Mouse (Mus musculus) heart, postnatal 10 days (tissue): Measurements from ENCODE around the gene Jmjd8. TPM values are rescaled to one million over a fixed set of nuclear protein-coding genes. Genes with fewer than 3 reads are reported as not detected.

ENCODE experiments used
- DNase-seq, 2 experiments: peaks; one replicate each; pipeline ENCODE4 v3.0.0; 2021
- intact Hi-C: fragments of 180-260 bp; cut with DNase I; formaldehyde crosslinking; loops from one replicate; pipeline ENCODE4 v1.15.1; 2025
- microRNA-seq, 2 experiments: library from miRNA; unstranded; fragments of <30 nt; microRNA quantifications; one replicate each; pipeline ENCODE4 v1.2.0; 2022
- total RNA-seq, 2 experiments: library from RNA; stranded (reverse); gene quantifications; 2 replicates each; pipeline ENCODE4 v1.2.3; 2021

Gene Jmjd8
- total RNA-seq, 2 experiments from 2014 or later = 33.7 to 34.5 TPM

DNA sequence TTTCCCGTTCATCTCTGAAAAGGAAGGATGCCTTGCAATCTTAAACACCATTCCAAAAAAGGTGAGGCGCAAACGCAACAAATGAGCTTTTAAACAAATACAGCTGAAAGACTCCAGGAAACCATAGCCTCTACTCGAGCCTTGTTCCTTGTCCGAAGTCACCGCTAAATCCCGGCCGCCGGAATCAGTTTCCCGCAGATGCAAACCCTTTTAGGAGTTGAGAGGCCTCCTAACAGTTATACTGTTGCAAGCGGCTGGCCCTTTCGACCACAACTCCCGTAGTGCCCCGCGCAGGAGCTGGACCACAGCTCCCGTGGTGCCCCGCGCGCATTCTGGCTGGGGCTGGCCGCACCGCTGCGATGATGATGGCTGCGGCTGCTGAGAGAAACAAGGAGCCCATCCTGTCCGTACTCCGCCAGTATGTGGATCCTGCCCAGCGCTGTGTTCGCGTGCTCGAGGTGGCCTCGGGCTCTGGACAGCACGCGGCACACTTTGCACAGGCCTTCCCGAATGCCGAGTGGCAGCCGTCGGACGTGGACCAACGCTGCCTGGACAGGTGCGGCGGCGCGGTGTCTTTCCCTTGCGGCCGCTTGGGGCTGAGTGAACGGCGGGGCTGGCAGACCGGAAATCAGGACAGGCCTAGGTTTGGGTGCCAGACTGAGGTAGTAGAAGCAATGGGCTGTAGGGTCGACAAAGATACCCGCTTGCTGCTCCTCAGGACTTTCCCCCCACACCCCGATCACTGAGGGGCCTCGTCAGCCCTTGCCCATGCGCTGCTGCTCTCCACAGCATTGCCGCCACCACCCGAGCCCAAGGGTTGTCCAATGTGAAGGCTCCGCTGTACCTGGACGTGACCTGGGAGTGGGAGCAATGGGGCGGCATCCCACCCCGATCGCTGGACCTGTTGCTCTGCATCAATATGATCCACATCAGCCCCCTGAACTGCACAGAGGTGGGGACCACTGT, 46.8 kb downstream of the Jmjd8 start:
- intact Hi-C loops = loop anchor here (2.0 kb wide), 1 partner anchor 43 kb away; the partner anchor contains the start of gene Rab40c
- DNase-seq = peak; percentile 91 to 92

DNA sequence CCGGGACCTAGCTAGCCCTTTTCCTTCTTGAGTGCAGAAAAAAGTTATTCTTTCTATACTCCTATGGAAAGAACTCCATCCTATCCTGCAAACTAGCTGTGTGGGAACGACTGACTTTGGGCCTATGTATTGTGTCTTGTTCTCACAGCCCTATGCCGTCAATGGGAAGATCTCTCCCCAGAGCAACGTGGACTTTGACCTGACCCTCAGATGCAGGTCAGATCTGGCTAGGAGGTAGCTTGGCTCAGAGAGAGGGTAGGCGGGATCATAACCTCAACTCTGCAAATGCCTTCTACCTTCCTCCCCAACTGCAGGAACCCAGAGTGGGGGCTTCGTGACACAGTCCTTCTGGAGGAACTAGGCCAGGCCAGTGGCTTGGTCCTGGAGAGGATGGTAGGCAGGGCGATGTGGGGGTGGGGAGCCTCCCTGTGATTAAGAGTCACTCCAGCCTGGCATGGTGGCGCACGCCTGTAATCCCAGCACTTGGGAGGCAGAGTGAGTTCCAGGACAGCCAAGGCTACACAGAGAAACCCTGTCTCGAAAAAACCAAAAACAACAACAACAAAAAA, 47.8 kb downstream of the Jmjd8 start:
- intact Hi-C loops = no loop called here
- DNase-seq = no peak

GRCm38 (mm10) chr17:25877025-25877424, 48.4 kb downstream of the Jmjd8 start:
- intact Hi-C loops = no loop called here
- DNase-seq = no peak

DNA sequence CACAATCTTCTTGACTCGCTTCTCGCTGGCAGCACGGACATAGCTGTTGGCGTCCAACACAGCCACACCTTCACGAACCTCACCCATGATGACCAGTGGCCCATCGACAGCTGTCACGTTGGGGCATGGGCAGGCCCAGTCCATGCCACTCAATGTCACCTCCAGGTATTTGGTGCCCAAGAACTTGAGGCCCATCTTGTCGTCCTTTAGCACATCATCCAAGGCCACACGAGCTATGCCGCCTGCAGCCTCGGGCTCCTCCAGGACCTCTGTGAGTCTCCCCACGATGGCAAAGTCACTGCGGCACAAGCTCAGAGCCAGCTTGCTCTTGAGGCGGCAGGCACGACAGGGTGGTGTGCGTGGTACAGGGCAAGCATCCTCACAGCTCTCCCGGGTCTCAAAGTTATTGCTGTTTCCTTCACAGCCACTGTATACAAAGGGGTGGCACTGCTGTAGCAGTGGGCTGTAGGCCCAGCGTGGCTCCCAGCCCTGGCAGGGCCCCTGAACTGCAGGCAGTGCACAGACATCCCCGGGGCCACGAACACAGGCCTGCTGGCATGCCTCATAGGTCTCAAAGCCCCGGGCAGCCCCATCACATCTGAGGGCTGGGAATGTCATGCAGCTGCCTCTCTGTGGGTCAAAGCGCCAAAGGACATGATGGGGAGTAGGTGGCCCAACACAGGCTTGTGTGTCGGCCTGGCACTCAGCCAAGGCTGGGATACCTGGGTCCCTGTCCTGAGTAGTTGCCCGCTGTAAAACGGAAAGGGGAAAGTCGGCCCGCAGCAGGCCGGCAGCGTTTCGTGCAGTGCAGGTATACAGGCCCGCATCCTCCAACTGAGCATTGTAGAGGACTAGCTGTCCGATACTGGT, 49.3 kb downstream of the Jmjd8 start:
- intact Hi-C loops = no loop called here
- no peak for DNase-seq

DNA sequence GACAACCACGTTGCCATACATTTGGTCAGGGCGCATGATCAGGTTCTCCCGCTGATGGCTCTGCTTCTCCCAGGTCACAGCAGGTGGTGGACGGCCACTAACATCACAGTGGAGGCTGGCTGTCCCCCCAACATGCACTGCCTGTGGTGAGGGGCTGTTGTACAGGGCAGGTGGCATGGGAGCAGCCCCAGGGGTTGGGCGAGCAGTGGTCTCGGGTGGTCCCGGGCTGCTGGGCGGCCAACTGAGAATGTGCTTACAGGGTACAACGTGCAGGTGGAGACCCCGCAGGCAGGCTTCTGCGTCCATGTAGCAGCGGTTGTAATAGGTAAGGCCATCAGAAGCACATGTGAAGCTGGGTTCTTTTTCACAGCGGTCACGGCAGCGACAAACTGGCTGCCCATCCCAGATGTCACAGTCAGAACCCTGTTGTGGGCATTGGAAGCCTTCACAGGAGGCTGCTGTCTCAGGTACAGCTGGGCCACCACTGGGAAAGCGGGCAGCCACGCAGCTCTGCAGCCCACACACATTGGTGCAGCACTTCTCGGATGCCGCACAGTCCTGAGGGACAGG, 50.0 kb downstream of the Jmjd8 start:
- DNase-seq = no peak
- intact Hi-C loops = no loop called here

- intact Hi-C loops = no loop called here
- no peak for DNase-seq
Measured at GRCm38 (mm10) chr17:25879261-25879660, 50.6 kb downstream of the Jmjd8 start.

- no peak for DNase-seq
- intact Hi-C loops = no loop called here
Measured at GRCm38 (mm10) chr17:25879750-25880149, 51.1 kb downstream of the Jmjd8 start.

DNA sequence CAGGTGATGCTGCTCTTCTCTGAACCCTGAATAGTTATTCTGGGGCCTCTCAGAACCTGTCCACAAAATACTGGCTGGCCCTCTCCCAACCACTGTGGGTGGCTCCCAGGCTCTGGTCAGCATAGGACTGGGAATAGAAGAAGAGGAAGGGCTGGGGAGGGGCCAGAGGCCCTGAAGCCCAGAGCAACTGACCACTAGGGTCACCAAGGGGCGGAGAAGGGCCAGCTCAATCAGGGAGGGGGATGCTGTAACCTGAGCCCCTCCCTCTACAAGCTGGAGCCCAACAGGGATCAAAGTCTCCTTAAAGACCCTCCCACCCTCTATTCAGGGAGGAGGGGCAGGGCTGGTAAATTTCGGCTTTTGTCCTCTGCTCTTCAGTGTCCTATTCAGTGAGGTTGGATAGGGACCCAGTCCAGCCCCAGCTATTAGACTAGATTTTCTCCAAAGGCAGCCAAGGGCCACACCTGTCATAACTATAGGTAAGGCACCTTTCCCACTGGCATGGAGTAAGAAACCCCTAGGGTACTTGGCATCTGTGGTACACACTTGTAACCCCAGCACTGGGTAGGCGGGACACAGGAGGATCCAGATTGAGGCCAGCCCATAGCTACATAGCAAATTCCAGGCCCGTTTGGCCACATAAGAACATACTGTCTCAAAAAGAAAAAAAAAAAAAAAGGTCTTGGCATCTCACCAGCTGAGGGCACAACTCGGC, 51.7 kb downstream of the Jmjd8 start, which contains the start of gene Wfikkn1:
Gene Wfikkn1 (minus strand): TSS at position 663 of the 715 bp plus-strand sequence.
- intact Hi-C loops = no loop called here
- no peak for DNase-seq

GRCm38 (mm10) chr17:25880913-25881641, 52.4 kb downstream of the Jmjd8 start:
- intact Hi-C loops = no loop called here
- DNase-seq = no peak

Small RNA genes lying within 50 kb of the gene (microRNA-seq; reads per million reads assigned to microRNA genes)
- gene Mir3082 = 1.2 to 1.7 reads per million in 2 experiments
- 0.70 to 3.6 reads per million in 2 experiments for gene Mir6966

Other genes starting within 250 kb of the Jmjd8 start
- 10 to 100 TPM; 25.4 to 27.0 TPM for gene Lmf1, start 249.8 kb upstream of the Jmjd8 start, total RNA-seq
- gene Gng13, start 111.7 kb upstream of the Jmjd8 start, total RNA-seq = 1 to 10 TPM in 1 of 2 experiments, under 1 TPM in 1; 0.38 to 1.9 TPM
- gene Chtf18, start 101.4 kb upstream of the Jmjd8 start, total RNA-seq = 1 to 10 TPM; 4.2 to 5.1 TPM
- 1 to 10 TPM; 4.6 to 5.7 TPM for gene Rpusd1, start 101.2 kb upstream of the Jmjd8 start, total RNA-seq
- not detected for gene Mslnl, start 92.8 kb upstream of the Jmjd8 start, total RNA-seq
- gene Msln, start 74.5 kb upstream of the Jmjd8 start, total RNA-seq = 10 to 100 TPM; 38.5 to 40.6 TPM
- 10 to 100 TPM; 43.2 to 49.3 TPM for gene Narfl, start 55.1 kb upstream of the Jmjd8 start, total RNA-seq
- 10 to 100 TPM; 23.8 to 25.7 TPM for gene Haghl, start 43.2 kb upstream of the Jmjd8 start, total RNA-seq
- under 1 TPM in 1 of 2 experiments, not detected in 1; 0.14 TPM for gene Ccdc78, start 42.3 kb upstream of the Jmjd8 start, total RNA-seq
- 10 to 100 TPM; 37.8 to 38.9 TPM for gene Fam173a, start 36.0 kb upstream of the Jmjd8 start, total RNA-seq
- gene AC134908.4, start 33.2 kb upstream of the Jmjd8 start, total RNA-seq = not detected
- 10 to 100 TPM; 59.7 to 60.9 TPM for gene Metrn, start 31.7 kb upstream of the Jmjd8 start, total RNA-seq
- 1 to 10 TPM in 1 of 2 experiments, under 1 TPM in 1; 0.67 to 1.2 TPM for gene Fbxl16, start 19.8 kb upstream of the Jmjd8 start, total RNA-seq
- gene Wdr24, start 5.2 kb upstream of the Jmjd8 start, total RNA-seq = 10 to 100 TPM; 10.1 to 12.2 TPM
- 100 to 1,000 TPM; 123 to 132 TPM for gene Stub1, start 4.5 kb downstream of the Jmjd8 start, total RNA-seq
- 1 to 10 TPM; 2.2 to 2.6 TPM for gene Rhbdl1, start 8.4 kb downstream of the Jmjd8 start, total RNA-seq
- gene Gm20683, start 12.9 kb downstream of the Jmjd8 start, total RNA-seq = 1 to 10 TPM; 4.2 to 4.7 TPM
- 10 to 100 TPM; 80.4 to 86.5 TPM for gene Rhot2, start 16.0 kb downstream of the Jmjd8 start, total RNA-seq
- gene Wdr90, start 32.6 kb downstream of the Jmjd8 start, total RNA-seq = 1 to 10 TPM; 3.9 to 6.2 TPM
- 100 to 1,000 TPM; 191 to 218 TPM for gene Mcrip2, start 39.9 kb downstream of the Jmjd8 start, total RNA-seq
- 10 to 100 TPM; 15.4 to 15.7 TPM for gene Mettl26, start 46.2 kb downstream of the Jmjd8 start, total RNA-seq
- gene Wfikkn1, start 52.0 kb downstream of the Jmjd8 start, total RNA-seq = under 1 TPM; 0.62 to 0.96 TPM
- gene Rab40c, start 90.9 kb downstream of the Jmjd8 start, total RNA-seq = 10 to 100 TPM; 13.4 to 18.8 TPM
- 10 to 100 TPM; 76.6 to 78.5 TPM for gene Pigq, start 116.1 kb downstream of the Jmjd8 start, total RNA-seq
- gene Nhlrc4, start 116.1 kb downstream of the Jmjd8 start, total RNA-seq = not detected
- not detected for gene A930017K11Rik, start 123.7 kb downstream of the Jmjd8 start, total RNA-seq
- 10 to 100 TPM; 12.6 to 13.5 TPM for gene Capn15, start 156.9 kb downstream of the Jmjd8 start, total RNA-seq
- gene Rab11fip3, start 240.7 kb downstream of the Jmjd8 start, total RNA-seq = 10 to 100 TPM; 23.4 to 24.1 TPM